Mouse (Mus musculus) heart, embryonic 16.5 days (tissue): ENCODE measurements at regions not wholly inside any gene's neighbourhood (a gene's known extent, or its start where the extent isn't known, plus 50 kb on each side); places are given as distances from the start of the nearest gene placed in this dataset.
A peak's percentile ranks its signal among the peaks of the same experiment; 100 is the strongest.

Experiments used
- ATAC-seq: fragments of 200-750 bp; cut with Nextera tagmentation; replicated peaks from 2 replicates; pipeline ENCODE4 v1.8.0; 2017; ENCODE audit warnings: moderate number of reproducible peaks; ENCODE audit not compliant: insufficient read depth, low FRiP score; ENCODE audit errors: extremely low read depth
- H3K27ac ChIP-seq: fragments of 300-500 bp; sonication (generic); 2 replicates; pipeline ENCODE4 v1.5.1; 2014; ENCODE audit warnings: mild to moderate bottlenecking, low read length, control low read depth, moderate library complexity
- H3K27me3 ChIP-seq: fragments of 300-500 bp; sonication (generic); 2 replicates; pipeline ENCODE4 v1.6.1; 2014; ENCODE audit warnings: low read length, mixed read lengths; ENCODE audit not compliant: control insufficient read depth, insufficient read depth
- H3K36me3 ChIP-seq: fragments of 300-500 bp; sonication (generic); 2 replicates; pipeline ENCODE4 v1.6.1; 2014; ENCODE audit not compliant: control insufficient read depth, insufficient read depth
- H3K4me1 ChIP-seq: fragments of 300-500 bp; sonication (generic); 2 replicates; pipeline ENCODE4 v1.6.1; 2014; ENCODE audit warnings: low read length, mixed read lengths; ENCODE audit not compliant: control insufficient read depth, insufficient read depth
- H3K4me2 ChIP-seq: fragments of 300-500 bp; sonication (generic); 2 replicates; pipeline ENCODE4 v1.6.1; 2014; ENCODE audit warnings: low read depth, mild to moderate bottlenecking, control low read depth, low read length
- H3K4me3 ChIP-seq: fragments of 300-500 bp; sonication (generic); 2 replicates; pipeline ENCODE4 v1.5.1; 2014; ENCODE audit warnings: mild to moderate bottlenecking, control low read depth, low read length
- H3K9ac ChIP-seq: fragments of 300-500 bp; sonication (generic); 2 replicates; pipeline ENCODE4 v1.6.1; 2014; ENCODE audit warnings: low read length, control low read depth
- H3K9me3 ChIP-seq: fragments of 300-500 bp; sonication (generic); replicated peaks from 2 replicates; pipeline ENCODE4 v1.6.1; 2016; ENCODE audit warnings: low read length; ENCODE audit not compliant: control insufficient read depth
- WGBS: fragments of 180-500 bp; shearing (Covaris S2); extraction: QIAGEN DNeasy Blood & Tissue Kit; methylation state at CpG from one replicate; pipeline ENCODE4 v1.1.7; 2014; 5-methylcytosine and 5-hydroxymethylcytosine counted together

DNA sequence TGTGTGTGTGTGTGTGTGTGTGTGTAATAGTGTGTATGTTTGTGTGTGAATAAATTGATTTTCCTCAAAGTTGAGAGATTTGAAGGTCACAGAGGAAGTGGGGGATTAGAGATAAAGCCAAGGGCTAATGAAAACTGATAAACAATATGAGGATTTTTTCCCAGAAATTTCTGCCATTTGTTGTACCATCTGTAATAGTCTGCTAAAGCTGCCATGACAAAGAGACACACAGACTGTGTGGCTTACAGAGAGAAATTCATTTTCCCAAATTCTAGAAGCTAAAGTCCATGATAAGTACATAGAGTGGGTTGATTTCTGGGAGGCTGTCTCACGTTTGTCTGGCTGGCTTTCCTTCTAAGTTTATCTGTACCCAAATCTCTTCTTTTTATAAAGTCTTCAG lies 259.6 kb downstream of the Ndufa4 start:
- H3K27ac ChIP-seq = no peak overlapping the region
- no peak for ATAC-seq
- 41% methylated on average over 1 of the region's 1 CpGs for WGBS
- H3K4me3 ChIP-seq = no peak overlapping the region
- H3K36me3 ChIP-seq = no peaks in the 10 kb centered on the region
- no peak overlapping the region for H3K9ac ChIP-seq
- no peaks in the 10 kb centered on the region for H3K4me1 ChIP-seq
- H3K9me3 ChIP-seq = no peaks in the 10 kb centered on the region
- no peak overlapping the region for H3K4me2 ChIP-seq
- H3K27me3 ChIP-seq = no peaks in the 10 kb centered on the region

GRCm38 (mm10) chr6:11613331-11613730 lies 294.0 kb downstream of the Ndufa4 start:
- Histone ChIP-seq H3K27me3 (no peaks in the 10 kb centered on the region), H3K4me3 (no peak overlapping the region), H3K36me3 (no peaks in the 10 kb centered on the region), H3K9ac (no peak overlapping the region), H3K27ac (no peak overlapping the region), H3K4me2 (no peak overlapping the region), H3K4me1 (no peaks in the 10 kb centered on the region), H3K9me3 (no peaks in the 10 kb centered on the region)
- ATAC-seq = no peak
- 75% methylated on average over 4 of the region's 4 CpGs for WGBS

- ATAC-seq = no peak
- Histone ChIP-seq H3K4me1 (no peaks in the 10 kb centered on the region), H3K4me2 (no peak overlapping the region), H3K27me3 (no peaks in the 10 kb centered on the region), H3K36me3 (no peaks in the 10 kb centered on the region), H3K9me3 (no peaks in the 10 kb centered on the region), H3K27ac (no peak overlapping the region), H3K9ac (no peak overlapping the region), H3K4me3 (no peak overlapping the region)
Measured at GRCm38 (mm10) chr6:11608214-11608613, 299.1 kb downstream of the Ndufa4 start.

DNA sequence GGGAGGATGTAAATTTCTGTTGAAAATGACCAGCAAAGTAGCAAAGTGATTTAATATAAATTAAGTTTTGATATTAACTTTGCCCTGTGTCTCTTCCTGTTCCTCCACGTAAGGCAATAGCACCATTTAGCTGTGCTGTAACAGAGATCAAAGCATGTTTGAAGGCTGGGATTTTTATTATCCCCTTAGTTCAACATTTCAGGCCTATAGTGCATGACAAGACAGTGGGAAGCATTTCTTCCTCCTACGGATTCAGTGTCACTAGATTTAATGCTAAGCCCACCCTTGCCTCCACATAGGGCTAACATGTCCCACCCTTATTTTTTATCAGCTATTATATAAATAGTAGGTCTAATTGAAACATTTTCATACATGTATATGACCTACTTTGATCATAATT lies 299.6 kb downstream of the Ndufa4 start:
- Histone ChIP-seq H3K36me3 (no peaks in the 10 kb centered on the region), H3K27ac (no peak overlapping the region), H3K9ac (no peak overlapping the region), H3K9me3 (no peaks in the 10 kb centered on the region), H3K4me3 (no peak overlapping the region), H3K4me1 (no peaks in the 10 kb centered on the region), H3K27me3 (no peaks in the 10 kb centered on the region), H3K4me2 (no peak overlapping the region)
- 62% methylated on average over 2 of the region's 2 CpGs for WGBS
- no peak for ATAC-seq

GRCm38 (mm10) chr6:11606055-11606454 lies 301.2 kb downstream of the Ndufa4 start:
- Histone ChIP-seq H3K9me3 (no peaks in the 10 kb centered on the region), H3K27ac (no peak overlapping the region), H3K4me1 (no peaks in the 10 kb centered on the region), H3K4me3 (no peak overlapping the region), H3K9ac (no peak overlapping the region), H3K36me3 (no peaks in the 10 kb centered on the region), H3K4me2 (no peak overlapping the region), H3K27me3 (no peaks in the 10 kb centered on the region)
- WGBS = 80% methylated on average over 3 of the region's 3 CpGs
- no peak for ATAC-seq

- no peaks in the 10 kb centered on the region for H3K4me1 ChIP-seq
- H3K4me3 ChIP-seq = no peak overlapping the region
- no peaks in the 10 kb centered on the region for H3K27me3 ChIP-seq
- H3K36me3 ChIP-seq = no peaks in the 10 kb centered on the region
- WGBS = 62% methylated on average over 4 of the region's 4 CpGs
- no peaks in the 10 kb centered on the region for H3K9me3 ChIP-seq
- H3K4me2 ChIP-seq = no peak overlapping the region
- H3K27ac ChIP-seq = no peak overlapping the region
- no peak for ATAC-seq
- no peak overlapping the region for H3K9ac ChIP-seq
Measured at GRCm38 (mm10) chr6:11605526-11605925, 301.8 kb downstream of the Ndufa4 start.

DNA sequence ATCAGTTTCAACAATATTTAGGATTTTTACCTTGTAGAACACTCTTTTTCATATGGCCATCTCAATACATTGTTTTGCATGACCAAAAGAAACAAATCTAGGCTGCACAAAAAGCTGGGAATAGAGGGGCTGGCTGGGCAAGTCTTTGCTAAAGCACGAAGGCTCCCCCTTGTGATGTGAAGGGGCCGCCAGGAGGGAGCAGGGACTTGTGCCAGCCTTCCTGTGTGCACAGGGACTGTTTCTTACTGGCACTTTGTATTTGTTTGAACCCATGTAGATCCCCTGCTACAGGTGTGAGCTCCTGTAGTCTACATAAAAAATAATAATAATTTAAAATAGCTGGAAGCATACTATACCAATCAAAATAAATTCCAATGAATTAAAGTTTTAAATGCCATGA lies 312.4 kb downstream of the Ndufa4 start:
- no peaks in the 10 kb centered on the region for H3K27me3 ChIP-seq
- 42% methylated on average over 2 of the region's 2 CpGs for WGBS

DNA sequence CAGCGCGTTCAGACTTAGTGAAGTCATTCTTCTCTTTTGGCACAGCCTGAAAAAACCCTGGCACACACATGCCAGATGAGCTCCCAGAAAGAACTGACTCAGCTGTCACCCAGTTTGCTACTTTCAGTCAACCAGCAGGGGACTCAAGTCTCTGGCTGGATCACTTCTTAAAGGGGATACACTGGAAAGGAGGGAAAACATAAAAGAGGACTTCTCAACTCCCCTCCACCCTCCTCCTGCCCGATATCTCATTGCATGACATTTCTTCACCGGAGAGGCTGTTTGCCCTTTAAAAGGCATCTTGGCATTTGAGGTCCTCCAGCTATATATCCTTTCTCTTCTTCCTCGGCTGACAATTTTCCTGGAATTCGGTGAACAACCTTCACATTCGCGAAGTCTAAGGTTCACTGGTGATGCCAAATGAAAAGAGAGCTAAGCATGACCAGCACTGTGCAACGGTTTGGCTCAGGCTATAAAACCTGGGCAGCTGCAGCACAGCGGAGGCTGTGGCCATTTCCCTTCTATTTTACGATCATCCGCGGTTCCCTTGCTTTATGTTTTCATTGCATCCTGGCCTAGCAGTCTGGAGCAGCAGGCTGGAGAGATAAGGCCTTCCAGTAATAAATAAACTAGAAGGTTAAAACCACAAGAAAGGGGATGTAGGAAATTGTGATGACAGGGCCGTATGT lies 313.6 kb downstream of the Ndufa4 start:
- H3K4me1 ChIP-seq = no peaks in the 10 kb centered on the region
- H3K27ac ChIP-seq = no peak overlapping the region
- no peak for ATAC-seq
- H3K27me3 ChIP-seq = no peaks in the 10 kb centered on the region
- H3K9ac ChIP-seq = no peak overlapping the region
- H3K4me3 ChIP-seq = no peak overlapping the region
- no peaks in the 10 kb centered on the region for H3K36me3 ChIP-seq
- H3K4me2 ChIP-seq = peak overlapping the region; percentile 8; the same call in 1 of the 2 replicates
- WGBS = 50% methylated on average over 14 of the region's 14 CpGs
- H3K9me3 ChIP-seq = no peaks in the 10 kb centered on the region

More for the DNA sequence above, 312.4 kb downstream of the Ndufa4 start:
- H3K4me2 ChIP-seq = no peak overlapping the region
- H3K9ac ChIP-seq = no peak overlapping the region
- H3K9me3 ChIP-seq = no peaks in the 10 kb centered on the region
- H3K36me3 ChIP-seq = no peaks in the 10 kb centered on the region
- no peak overlapping the region for H3K27ac ChIP-seq
- H3K4me3 ChIP-seq = no peak overlapping the region
- no peaks in the 10 kb centered on the region for H3K4me1 ChIP-seq
- ATAC-seq = no peak

DNA sequence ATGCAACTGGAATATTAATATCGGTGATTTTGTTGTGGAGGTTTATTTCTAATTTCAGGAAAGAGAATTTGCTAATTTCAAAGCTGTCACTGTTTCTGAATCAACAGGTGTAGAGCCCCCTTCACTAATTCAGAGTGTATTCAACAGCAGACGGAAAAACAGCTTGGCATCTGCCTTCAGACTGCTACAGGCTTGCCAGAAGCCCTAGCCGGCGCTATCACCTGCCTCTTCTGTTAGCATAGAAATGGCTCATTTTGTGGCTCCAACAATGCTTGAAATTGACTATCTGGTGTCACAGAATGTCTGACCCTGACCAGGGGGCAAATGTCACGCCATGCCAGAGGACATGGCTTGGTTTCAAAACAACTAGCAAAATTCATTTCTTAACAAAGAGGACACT lies 331.2 kb downstream of the Ndufa4 start:
- WGBS = 81% methylated on average over 5 of the region's 5 CpGs
- no peak overlapping the region for H3K4me3 ChIP-seq
- no peak overlapping the region for H3K9ac ChIP-seq
- H3K4me2 ChIP-seq = no peak overlapping the region
- no peaks in the 10 kb centered on the region for H3K36me3 ChIP-seq
- no peak overlapping the region for H3K27ac ChIP-seq
- H3K9me3 ChIP-seq = no peaks in the 10 kb centered on the region
- H3K27me3 ChIP-seq = no peaks in the 10 kb centered on the region
- ATAC-seq = no peak
- H3K4me1 ChIP-seq = no peaks in the 10 kb centered on the region
